Mouse (Mus musculus) liver, postnatal 0 days (tissue): ENCODE measurements around the gene Gdf3.

Source experiments
- CTCF ChIP-seq: sonication (generic); IDR thresholded peaks from 2 replicates; pipeline ENCODE4 v1.5.1; 2016; ENCODE audit warnings: antibody characterized with exemption, low read depth
- EP300 ChIP-seq: IDR thresholded peaks from 2 replicates; pipeline ENCODE4 v1.6.1; 2016; ENCODE audit warnings: antibody characterized with exemption, low read depth, mild to moderate bottlenecking

- TF ChIP-seq CTCF (peak; percentile 71), EP300 (no peak)
Measured at GRCm38 (mm10) chr6:122633411-122633810, 23.5 kb upstream of the Gdf3 start.
